Mouse (Mus musculus): ENCODE data around the gene Soga1.

DNA sequence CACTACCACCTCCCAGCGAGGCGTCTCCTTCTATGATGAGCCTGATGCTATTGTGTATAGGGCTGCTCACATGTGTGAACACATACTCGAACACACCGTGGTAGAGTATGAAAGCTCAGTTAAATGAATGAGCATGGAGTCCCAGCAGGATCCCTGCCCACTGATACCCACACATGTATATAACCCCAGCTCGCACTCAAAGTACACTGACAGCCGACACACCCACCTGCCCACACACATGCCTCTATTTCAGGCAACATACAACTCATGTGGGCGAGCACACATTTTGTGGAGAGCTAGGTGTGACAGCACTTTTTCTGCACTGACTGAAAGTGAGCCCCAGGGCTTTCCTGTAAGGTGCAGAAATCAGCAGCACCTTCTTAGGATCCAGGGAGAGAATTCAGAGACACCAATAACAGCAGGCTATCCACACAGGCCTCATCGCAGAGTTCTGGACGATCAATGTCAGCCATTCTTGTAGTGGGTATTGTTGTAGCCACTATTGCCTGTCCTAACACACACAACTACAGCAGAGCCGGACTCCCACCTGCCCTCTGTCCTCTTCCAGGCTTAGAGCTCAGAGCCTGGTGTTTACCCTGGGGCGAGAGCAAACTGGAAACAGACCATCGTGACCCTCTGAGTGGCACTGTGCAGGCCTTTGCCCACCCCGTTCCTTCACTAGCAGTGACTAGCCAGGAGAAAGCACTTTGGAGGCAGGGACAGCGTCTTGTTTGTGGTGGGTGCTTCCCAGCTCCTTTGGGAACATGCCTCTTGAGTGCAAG lies 8.7 kb upstream of the Soga1 start:
- TF ChIP-seq CTCF (IDR thresholded peaks at IDR 0.05; ENCODE audit: low read depth) (no peak), EP300 (optimal IDR thresholded peaks at IDR 0.05) (no peak)

Measured in stomach, postnatal 0 days (tissue).